Mouse (Mus musculus): Measurements from ENCODE around the gene Ksr1. TPM values are rescaled to one million over a fixed set of nuclear protein-coding genes. Genes with fewer than 3 reads are reported as not detected.

Gene Ksr1
- polyA plus RNA-seq, 1 experiment from 2014 or later = 3.7 TPM

DNA sequence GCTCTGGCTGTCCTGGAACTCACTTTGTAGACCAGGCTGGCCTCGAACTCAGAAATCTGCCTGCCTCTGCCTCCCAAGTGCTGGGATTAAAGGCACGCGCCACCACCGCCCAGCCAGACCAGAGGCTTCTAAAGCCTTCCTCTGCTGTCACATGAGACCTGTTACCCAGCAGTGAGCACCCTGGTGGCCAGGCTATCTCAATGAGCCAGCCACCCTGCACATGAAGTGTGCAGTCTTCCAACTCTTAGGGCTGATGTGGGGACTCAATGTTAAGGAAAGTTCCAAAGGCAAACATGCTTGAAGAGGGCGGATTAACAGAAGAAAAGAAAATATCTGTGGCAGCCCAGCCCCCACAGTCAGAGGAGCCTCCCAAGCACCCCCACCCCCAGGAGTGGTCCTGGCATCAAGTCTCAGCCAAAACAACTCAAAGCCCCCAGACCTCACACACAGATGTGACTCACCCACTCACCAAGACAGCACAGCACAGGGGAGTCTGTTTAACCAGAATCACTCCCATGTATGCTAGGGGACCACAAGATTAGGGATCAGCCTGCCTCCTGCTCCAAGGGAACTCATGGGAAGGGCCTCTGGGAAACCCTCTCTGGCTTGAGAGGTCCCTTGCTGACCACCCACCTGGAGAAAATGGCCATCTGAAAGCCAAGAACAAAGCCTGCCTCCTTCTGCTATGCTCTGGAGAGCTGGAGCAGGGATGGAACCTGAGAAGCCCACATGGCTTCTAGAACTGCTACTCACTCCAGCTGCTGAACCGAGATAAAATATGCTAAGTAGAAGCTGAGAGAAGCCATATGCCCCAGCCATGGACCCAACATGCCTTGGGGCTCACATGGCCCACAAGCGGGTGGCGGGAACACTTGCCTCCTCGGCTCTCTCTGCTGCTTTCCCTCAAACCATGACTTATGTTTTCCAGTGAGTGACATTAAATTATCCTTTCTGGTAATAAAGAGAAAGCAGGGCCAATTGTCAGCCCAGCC, 91.8 kb downstream of the Ksr1 start:
- Histone ChIP-seq H3K9ac (no peak overlapping the region), H3K27ac (no peak overlapping the region), H3K4me1 (peaks cover 31% of the 10 kb centered on the region), H3K4me3 (no peak overlapping the region), H3K27me3 (replicated peaks) (no peaks in the 10 kb centered on the region), H3K9me3 (no peaks in the 10 kb centered on the region), H3K4me2 (replicated peaks) (no peak overlapping the region), H3K36me3 (no peaks in the 10 kb centered on the region)
- no peak for ATAC-seq (ENCODE audit: low FRiP score, low read depth)
- 70% methylated on average over 9 of the region's 9 CpGs for WGBS

DNA sequence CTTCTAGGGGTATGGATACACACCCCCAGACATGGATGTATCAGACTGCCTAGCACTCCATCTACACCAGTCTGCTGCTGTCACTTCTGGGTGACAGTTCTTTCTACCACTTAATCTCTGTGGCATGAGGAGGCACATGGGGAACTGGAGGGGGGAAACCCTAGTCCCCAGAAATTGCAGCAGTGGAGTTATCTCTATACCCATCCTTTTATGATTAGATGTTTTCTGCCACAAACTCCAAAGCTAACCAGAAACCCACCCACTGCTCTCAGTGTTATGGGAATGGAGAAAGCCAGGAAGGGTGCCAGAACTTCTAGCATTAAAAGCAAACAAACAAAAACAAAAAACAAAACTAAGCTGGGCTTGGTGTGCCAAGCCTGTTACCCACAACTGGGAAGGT, 92.8 kb downstream of the Ksr1 start:
- H3K4me2 ChIP-seq (replicated peaks) = no peak overlapping the region
- no peaks in the 10 kb centered on the region for H3K36me3 ChIP-seq
- H3K27me3 ChIP-seq (replicated peaks) = no peaks in the 10 kb centered on the region
- peaks cover 31% of the 10 kb centered on the region for H3K4me1 ChIP-seq
- H3K9ac ChIP-seq = no peak overlapping the region
- no peak overlapping the region for H3K27ac ChIP-seq
- no peaks in the 10 kb centered on the region; the same call in 1 of the 2 replicates for H3K9me3 ChIP-seq
- no peak overlapping the region for H3K4me3 ChIP-seq
- ATAC-seq (ENCODE audit: low FRiP score, low read depth) = no peak

DNA sequence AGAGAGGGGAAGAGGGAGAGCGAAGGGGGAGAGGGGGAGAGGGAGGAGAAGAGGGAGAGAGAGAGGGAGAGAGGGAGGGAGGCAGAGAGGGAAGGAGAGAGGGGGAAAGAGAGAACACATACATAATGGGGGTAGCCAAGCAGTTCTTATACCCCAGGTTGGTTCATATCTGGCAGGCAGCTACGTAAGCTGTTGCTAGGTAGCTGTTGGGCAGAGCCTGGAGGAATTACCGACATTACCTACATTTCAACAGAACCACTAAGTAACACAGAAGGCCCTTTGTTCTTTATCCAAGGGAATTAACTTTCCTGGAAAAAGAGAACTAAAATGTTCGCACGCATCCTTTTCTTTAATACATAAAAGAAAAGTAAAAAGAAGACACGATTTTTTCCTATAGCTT, 93.4 kb downstream of the Ksr1 start:
- no peak for ATAC-seq (ENCODE audit: low FRiP score, low read depth)
- H3K9ac ChIP-seq = no peak overlapping the region
- no peak overlapping the region for H3K27ac ChIP-seq
- H3K27me3 ChIP-seq (replicated peaks) = no peaks in the 10 kb centered on the region
- H3K36me3 ChIP-seq = no peaks in the 10 kb centered on the region
- H3K9me3 ChIP-seq = no peaks in the 10 kb centered on the region; the same call in 1 of the 2 replicates
- no peak overlapping the region for H3K4me3 ChIP-seq
- H3K4me1 ChIP-seq = peaks cover 29% of the 10 kb centered on the region
- no peak overlapping the region for H3K4me2 ChIP-seq (replicated peaks)
- 69% methylated on average over 6 of the region's 6 CpGs for WGBS

DNA sequence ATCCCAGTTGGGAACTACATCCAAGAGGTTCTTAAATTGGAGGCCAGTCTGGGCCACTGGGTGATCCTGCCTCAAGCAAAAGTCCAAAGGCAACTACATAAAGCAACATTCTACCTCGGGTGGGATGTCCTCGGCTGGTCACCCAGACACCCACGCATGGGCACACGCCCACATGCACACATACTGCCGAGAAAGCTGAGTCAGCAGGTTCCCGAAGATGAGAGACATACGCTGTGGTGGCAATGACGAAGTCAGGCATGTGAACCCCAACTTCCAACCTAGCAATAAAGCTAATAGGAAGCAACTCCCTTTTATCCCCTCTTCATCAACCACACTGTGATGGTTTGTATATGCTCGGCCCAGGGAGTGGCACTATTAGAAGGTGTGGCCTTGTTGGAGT, 94.7 kb downstream of the Ksr1 start:
- Histone ChIP-seq H3K4me1 (peaks cover 28% of the 10 kb centered on the region), H3K36me3 (no peaks in the 10 kb centered on the region), H3K9me3 (no peaks in the 10 kb centered on the region; the same call in 1 of the 2 replicates), H3K9ac (no peak overlapping the region), H3K27ac (no peak overlapping the region), H3K4me2 (replicated peaks) (no peak overlapping the region), H3K4me3 (no peak overlapping the region), H3K27me3 (replicated peaks) (no peaks in the 10 kb centered on the region)
- ATAC-seq (ENCODE audit: low FRiP score, low read depth) = no peak
- 93% methylated on average over 9 of the region's 9 CpGs for WGBS

DNA sequence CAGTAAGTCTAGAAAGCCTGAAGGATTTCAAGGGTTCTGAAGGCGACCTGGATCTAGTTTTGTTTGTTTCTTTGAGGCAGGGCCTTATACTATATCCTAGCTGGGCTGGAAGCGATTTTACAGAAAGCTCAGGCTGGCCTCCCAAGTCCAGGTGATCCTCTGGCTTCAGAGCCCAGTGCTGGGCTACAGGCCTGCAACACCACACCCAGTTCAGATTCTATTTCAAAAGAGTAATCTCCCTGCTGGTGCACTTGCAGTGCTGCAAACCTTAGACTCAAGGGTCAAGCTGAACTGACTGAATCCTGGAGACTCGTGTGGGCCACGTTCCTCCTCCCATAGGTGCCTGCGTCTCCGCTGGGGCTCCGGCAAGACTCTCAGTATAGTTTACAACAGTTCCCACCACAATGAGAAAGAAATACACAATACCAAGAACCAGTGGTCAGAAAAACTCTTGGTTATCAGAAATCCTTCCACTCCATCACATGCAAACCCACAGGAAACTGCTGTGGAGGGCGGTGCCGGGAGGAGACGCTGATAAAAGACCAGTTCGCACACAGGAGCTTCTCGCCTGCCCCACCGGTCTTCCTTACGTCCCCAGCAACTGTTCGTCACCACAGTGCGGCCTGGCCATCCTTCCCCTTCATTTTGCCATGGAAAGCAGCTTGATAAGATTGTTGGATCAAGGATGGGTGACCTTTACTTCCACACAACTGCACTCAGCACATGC, 95.3 kb downstream of the Ksr1 start:
- WGBS = 93% methylated on average over 16 of the region's 16 CpGs
- H3K27me3 ChIP-seq (replicated peaks) = no peaks in the 10 kb centered on the region
- no peaks in the 10 kb centered on the region; the same call in 1 of the 2 replicates for H3K9me3 ChIP-seq
- H3K9ac ChIP-seq = no peak overlapping the region
- no peaks in the 10 kb centered on the region for H3K36me3 ChIP-seq
- H3K4me3 ChIP-seq = no peak overlapping the region
- peaks cover 28% of the 10 kb centered on the region for H3K4me1 ChIP-seq
- no peak overlapping the region for H3K27ac ChIP-seq
- H3K4me2 ChIP-seq (replicated peaks) = no peak overlapping the region
- no peak for ATAC-seq (ENCODE audit: low FRiP score, low read depth)

DNA sequence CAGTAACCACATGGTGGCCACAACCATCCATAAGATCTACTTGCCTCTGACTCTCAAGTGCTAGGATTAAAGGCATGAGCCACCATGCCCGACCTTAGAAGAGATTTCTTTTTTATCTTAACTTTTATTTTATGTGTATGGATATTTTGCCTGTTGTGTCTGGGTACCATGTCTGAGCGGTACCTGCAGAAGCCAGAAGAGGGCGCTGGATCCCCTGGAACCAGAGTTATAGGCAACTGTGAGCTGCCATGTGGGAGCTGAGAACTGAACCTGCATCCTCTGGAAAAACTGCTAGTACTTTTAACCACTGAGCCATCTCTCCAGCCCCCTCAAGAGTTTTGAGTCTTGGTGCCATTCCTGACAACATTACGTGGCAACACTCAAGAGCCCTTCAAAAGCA, 97.3 kb downstream of the Ksr1 start:
- ATAC-seq (ENCODE audit: low FRiP score, low read depth) = no peak
- Histone ChIP-seq H3K36me3 (peaks cover 6% of the 10 kb centered on the region), H3K9me3 (no peaks in the 10 kb centered on the region; the same call in 1 of the 2 replicates), H3K9ac (no peak overlapping the region), H3K27ac (no peak overlapping the region), H3K4me3 (no peak overlapping the region), H3K4me1 (peaks cover 13% of the 10 kb centered on the region), H3K27me3 (replicated peaks) (no peaks in the 10 kb centered on the region), H3K4me2 (replicated peaks) (no peak overlapping the region)
- WGBS = 74% methylated on average over 4 of the region's 4 CpGs

DNA sequence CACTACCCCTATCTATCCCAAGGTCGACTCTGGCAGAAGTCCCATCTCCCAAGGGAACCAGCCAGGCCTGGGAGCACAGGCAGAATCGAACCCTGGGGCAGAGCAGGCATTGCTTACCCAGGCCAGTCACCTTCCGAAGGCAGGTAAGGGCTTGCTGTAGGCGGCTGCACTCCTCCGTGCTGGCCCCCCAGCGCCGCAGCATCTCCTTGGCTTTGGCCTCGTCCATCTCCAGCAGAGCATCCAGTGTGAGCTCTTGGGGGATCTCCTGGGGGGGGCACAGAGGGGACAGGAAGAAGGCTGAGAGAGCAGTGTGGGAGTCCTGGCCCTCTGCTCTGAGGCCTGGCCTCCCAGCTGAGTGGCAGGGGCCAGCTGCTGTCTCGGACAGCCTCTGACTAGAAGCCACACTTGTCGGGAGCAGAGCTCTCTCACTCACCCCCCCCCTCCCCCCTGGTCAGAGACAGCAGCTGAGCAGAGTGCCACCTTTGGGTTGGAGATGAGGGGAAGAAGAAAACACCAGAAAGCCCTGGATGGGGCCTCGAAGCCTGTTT, 99.0 kb downstream of the Ksr1 start:
- H3K4me1 ChIP-seq = peaks cover 10% of the 10 kb centered on the region
- H3K9ac ChIP-seq = 0 out of 2 replicates have a peak overlapping the region, but pooled peaks have one; percentile 17
- H3K4me2 ChIP-seq (replicated peaks) = no peak overlapping the region
- H3K27me3 ChIP-seq (replicated peaks) = no peaks in the 10 kb centered on the region
- H3K4me3 ChIP-seq = no peak overlapping the region
- peaks cover 10% of the 10 kb centered on the region for H3K36me3 ChIP-seq
- ATAC-seq (ENCODE audit: low FRiP score, low read depth) = no peak
- H3K9me3 ChIP-seq = no peaks in the 10 kb centered on the region; the same call in 1 of the 2 replicates
- 70% methylated on average over 11 of the region's 11 CpGs for WGBS
- no peak overlapping the region for H3K27ac ChIP-seq

DNA sequence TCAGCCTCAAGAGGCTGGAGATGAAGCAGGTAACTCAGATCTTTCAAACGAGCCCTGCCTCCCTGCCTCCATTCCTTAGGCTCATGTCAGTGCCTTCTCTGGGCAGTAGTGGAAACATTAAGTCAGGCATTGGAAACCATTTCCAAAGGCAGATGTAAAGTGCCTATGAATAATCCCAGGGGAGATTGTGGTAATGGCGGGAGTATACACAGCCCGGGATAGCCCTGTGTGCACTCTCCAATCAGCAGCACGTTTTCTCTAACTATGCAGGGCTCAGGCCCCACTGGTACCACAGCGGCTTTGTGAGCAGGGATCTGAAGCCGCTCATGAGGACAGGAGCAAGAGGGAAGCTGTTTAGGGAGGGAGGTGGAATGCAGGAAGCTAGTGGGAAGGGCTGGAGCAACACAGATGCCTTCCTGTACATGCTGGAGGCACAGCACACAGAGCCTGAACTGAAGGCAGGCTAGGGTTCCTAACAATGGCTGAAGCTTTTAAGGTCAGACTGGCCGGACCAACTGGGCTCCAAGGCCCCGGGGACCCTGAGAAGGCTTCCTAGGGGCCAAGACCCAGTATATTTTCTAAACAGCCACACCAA, 99.5 kb downstream of the Ksr1 start:
- no peaks in the 10 kb centered on the region; the same call in 1 of the 2 replicates for H3K9me3 ChIP-seq
- H3K4me3 ChIP-seq = no peak overlapping the region
- H3K4me1 ChIP-seq = peaks cover 14% of the 10 kb centered on the region
- 0 out of 2 replicates have a peak overlapping the region, but pooled peaks have one; percentile 17 for H3K9ac ChIP-seq
- WGBS = 63% methylated on average over 8 of the region's 8 CpGs
- no peak overlapping the region for H3K27ac ChIP-seq
- ATAC-seq (ENCODE audit: low FRiP score, low read depth) = no peak
- H3K36me3 ChIP-seq = peaks cover 14% of the 10 kb centered on the region
- no peak overlapping the region for H3K4me2 ChIP-seq (replicated peaks)
- H3K27me3 ChIP-seq (replicated peaks) = no peaks in the 10 kb centered on the region

DNA sequence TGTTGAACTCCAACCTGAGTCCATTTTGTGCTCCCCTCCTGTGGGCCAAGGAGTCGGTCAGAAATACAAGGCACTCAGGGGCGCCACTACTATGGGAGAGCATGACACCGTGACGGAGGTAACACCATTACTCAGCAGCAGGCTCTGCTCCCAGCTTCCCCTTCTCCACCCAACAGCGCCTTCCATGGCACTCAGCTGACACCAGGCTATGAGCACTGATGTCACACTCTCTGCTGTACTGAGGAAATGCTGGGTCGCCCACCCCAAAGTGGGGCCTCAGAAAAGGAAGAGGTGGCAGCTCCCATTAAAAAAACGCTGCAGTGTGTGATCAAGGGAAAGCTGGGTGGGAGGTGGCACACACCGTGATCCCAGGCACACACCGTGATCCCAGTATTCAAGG, 101.0 kb downstream of the Ksr1 start:
- H3K27me3 ChIP-seq (replicated peaks) = no peaks in the 10 kb centered on the region
- H3K27ac ChIP-seq = no peak overlapping the region
- H3K9ac ChIP-seq = no peak overlapping the region
- no peak overlapping the region for H3K4me2 ChIP-seq (replicated peaks)
- peaks cover 25% of the 10 kb centered on the region for H3K36me3 ChIP-seq
- ATAC-seq (ENCODE audit: low FRiP score, low read depth) = no peak
- peaks cover 14% of the 10 kb centered on the region for H3K4me1 ChIP-seq
- H3K9me3 ChIP-seq = no peaks in the 10 kb centered on the region; the same call in 1 of the 2 replicates
- H3K4me3 ChIP-seq = no peak overlapping the region
- 91% methylated on average over 9 of the region's 9 CpGs for WGBS

DNA sequence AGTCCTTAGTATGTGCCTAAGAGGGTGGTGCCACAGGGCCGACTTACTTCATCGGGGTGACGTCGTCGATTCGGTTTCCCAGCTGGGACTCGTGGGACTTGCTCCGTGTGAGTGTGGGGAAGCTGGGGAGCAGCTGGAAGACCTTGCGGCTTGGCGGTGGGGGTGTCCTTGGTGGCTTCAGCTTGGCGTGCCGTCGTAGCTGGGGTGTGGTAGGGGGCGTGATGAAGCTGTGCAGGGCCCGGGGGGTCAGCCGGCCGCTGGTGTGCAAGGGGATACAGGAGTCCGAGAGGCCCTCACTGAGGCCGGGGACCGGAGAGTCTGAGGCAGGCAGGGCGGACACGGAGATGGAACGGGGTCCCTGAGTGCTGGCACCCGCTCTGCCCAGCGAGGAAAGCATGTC, 101.4 kb downstream of the Ksr1 start:
- Histone ChIP-seq H3K9ac (no peak overlapping the region), H3K9me3 (no peaks in the 10 kb centered on the region; the same call in 1 of the 2 replicates), H3K36me3 (peaks cover 25% of the 10 kb centered on the region), H3K4me2 (replicated peaks) (no peak overlapping the region), H3K4me1 (peaks cover 14% of the 10 kb centered on the region), H3K4me3 (no peak overlapping the region), H3K27me3 (replicated peaks) (no peaks in the 10 kb centered on the region), H3K27ac (no peak overlapping the region)
- ATAC-seq (ENCODE audit: low FRiP score, low read depth) = no peak
- WGBS = 95% methylated on average over 25 of the region's 25 CpGs

DNA sequence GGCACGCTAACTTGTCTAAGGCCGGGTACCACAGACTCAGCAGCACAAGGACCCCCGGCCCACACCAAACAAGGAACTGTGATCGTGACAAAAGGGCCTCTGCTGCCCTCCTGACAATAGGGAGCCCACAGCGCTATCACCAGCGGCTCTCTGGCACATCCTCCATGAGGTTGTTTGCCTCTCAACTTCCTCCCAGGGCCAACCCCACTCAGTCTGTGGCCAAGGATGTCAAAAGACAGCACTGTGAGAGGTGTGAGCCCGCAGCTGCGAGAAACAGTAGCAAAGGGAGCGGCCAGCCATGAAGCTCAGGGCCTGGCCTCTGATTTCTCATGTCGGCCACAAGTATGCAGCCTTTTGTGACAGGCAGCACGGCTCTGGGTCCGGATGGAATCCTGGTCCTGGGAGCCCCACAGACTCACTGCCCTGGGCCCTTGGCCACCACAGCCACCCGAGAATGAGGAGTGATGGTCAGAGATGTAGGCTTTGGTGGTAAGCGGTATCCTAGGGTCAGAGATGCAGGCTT, 104.2 kb downstream of the Ksr1 start:
- Histone ChIP-seq H3K9ac (no peak overlapping the region), H3K36me3 (peaks cover 25% of the 10 kb centered on the region), H3K27ac (no peak overlapping the region), H3K4me3 (no peak overlapping the region), H3K4me1 (peaks cover 9% of the 10 kb centered on the region), H3K4me2 (replicated peaks) (no peak overlapping the region), H3K9me3 (no peaks in the 10 kb centered on the region), H3K27me3 (replicated peaks) (no peaks in the 10 kb centered on the region)
- ATAC-seq (ENCODE audit: low FRiP score, low read depth) = no peak
- WGBS = 64% methylated on average over 14 of the region's 14 CpGs
